Mouse (Mus musculus) heart, postnatal 10 days (tissue): ENCODE measurements around the gene Ccdc154. TPM values are rescaled to one million over a fixed set of nuclear protein-coding genes. Genes with fewer than 3 reads are reported as not detected.

Experiments used
- DNase-seq, 2 experiments: peaks; one replicate each; pipeline ENCODE4 v3.0.0; 2021
- intact Hi-C: fragments of 180-260 bp; cut with DNase I; formaldehyde crosslinking; loops from one replicate; pipeline ENCODE4 v1.15.1; 2025
- total RNA-seq, 2 experiments: library from RNA; stranded (reverse); gene quantifications; 2 replicates each; pipeline ENCODE4 v1.2.3; 2021

Gene Ccdc154
- total RNA-seq, 2 experiments from 2014 or later, result 0.10 TPM; not detected in 1

- intact Hi-C loops, result loop anchor here (5.0 kb wide), 1 partner anchor 71 kb away; no protein-coding TSS in a partner anchor
- peak in 1 of 2 experiments; percentile 9 for DNase-seq
These were observed 21.0 kb downstream of the Ccdc154 start for GRCm38 (mm10) chr17:25183232-25183631.

GRCm38 (mm10) chr17:25184129-25184691 lies 21.9 kb downstream of the Ccdc154 start, which contains the start of gene BC003965:
TSS of gene BC003965 (plus strand) at chr17:25184554.
- intact Hi-C loops, result loop anchor here (5.0 kb wide), 1 partner anchor 72 kb away; no protein-coding TSS in a partner anchor
- DNase-seq, result peak; percentile 98 to 100

GRCm38 (mm10) chr17:25184961-25185360 lies 22.7 kb downstream of the Ccdc154 start:
- DNase-seq, result no peak
- intact Hi-C loops, result loop anchor here (5.0 kb wide), 1 partner anchor 73 kb away; no protein-coding TSS in a partner anchor

- intact Hi-C loops, result loop anchor here (2.0 kb wide), 1 partner anchor 87 kb away; the partner anchor contains the start of gene Ube2i
- no peak for DNase-seq
These were observed 25.5 kb downstream of the Ccdc154 start for GRCm38 (mm10) chr17:25187784-25188149.

GRCm38 (mm10) chr17:25188150-25189031 lies 26.1 kb downstream of the Ccdc154 start, which contains the start of gene Unkl:
TSS of gene Unkl (plus strand) at chr17:25188397.
- peak; percentile 80 to 84 for DNase-seq
- intact Hi-C loops, result loop anchor here (2.0 kb wide), 1 partner anchor 86 kb away; the partner anchor contains the start of gene Ube2i

GRCm38 (mm10) chr17:25189091-25189490 lies 26.8 kb downstream of the Ccdc154 start:
- intact Hi-C loops, result loop anchor here (2.0 kb wide), 1 partner anchor 86 kb away; the partner anchor contains the start of gene Ube2i
- no peak for DNase-seq

GRCm38 (mm10) chr17:25202401-25202800 lies 40.1 kb downstream of the Ccdc154 start:
- intact Hi-C loops, result no loop called here
- no peak for DNase-seq

- no peak for DNase-seq
These were observed 47.7 kb downstream of the Ccdc154 start for GRCm38 (mm10) chr17:25210006-25210405.

GRCm38 (mm10) chr17:25210680-25211466 lies 48.6 kb downstream of the Ccdc154 start:
- peak; percentile 43 to 48 for DNase-seq
- intact Hi-C loops, result no loop called here

More at GRCm38 (mm10) chr17:25210006-25210405, 47.7 kb downstream of the Ccdc154 start:
- intact Hi-C loops, result no loop called here

- DNase-seq, result no peak
- intact Hi-C loops, result no loop called here
These were observed 49.4 kb downstream of the Ccdc154 start for GRCm38 (mm10) chr17:25211705-25212104.

GRCm38 (mm10) chr17:25215431-25215830 lies 53.2 kb downstream of the Ccdc154 start:
- no peak for DNase-seq
- intact Hi-C loops, result no loop called here

- no peak for DNase-seq
- intact Hi-C loops, result no loop called here
These were observed 56.7 kb downstream of the Ccdc154 start for GRCm38 (mm10) chr17:25218967-25219366.

- intact Hi-C loops, result no loop called here
- DNase-seq, result no peak
These were observed 57.4 kb downstream of the Ccdc154 start for GRCm38 (mm10) chr17:25219492-25220295.

- intact Hi-C loops, result no loop called here
These were observed 58.5 kb downstream of the Ccdc154 start for GRCm38 (mm10) chr17:25220746-25221145.

More at GRCm38 (mm10) chr17:25220746-25221145, 58.5 kb downstream of the Ccdc154 start:
- DNase-seq, result no peak

Other genes with a start within 250 kb of the Ccdc154 start
- 10 to 100 TPM; 64.0 to 66.9 TPM for gene Mapk8ip3, start 225.5 kb upstream of the Ccdc154 start, total RNA-seq
- 10 to 100 TPM; 19.4 to 22.9 TPM for gene Jpt2, start 201.8 kb upstream of the Ccdc154 start, total RNA-seq
- 10 to 100 TPM; 15.2 to 15.9 TPM for gene Cramp1l, start 146.7 kb upstream of the Ccdc154 start, total RNA-seq
- 1 to 10 TPM; 7.3 to 7.8 TPM for gene Ift140, start 146.4 kb upstream of the Ccdc154 start, total RNA-seq
- 10 to 100 TPM; 42.1 to 42.2 TPM for gene Tmem204, start 78.9 kb upstream of the Ccdc154 start, total RNA-seq
- gene Telo2, start 46.5 kb upstream of the Ccdc154 start, total RNA-seq, result 10 to 100 TPM; 15.2 to 16.8 TPM
- gene Ptx4, start 41.7 kb upstream of the Ccdc154 start, total RNA-seq, result 1 to 10 TPM; 1.9 to 4.6 TPM
- 10 to 100 TPM; 27.7 to 28.8 TPM for gene Clcn7, start 29.1 kb upstream of the Ccdc154 start, total RNA-seq
- not detected for gene Gm38655, start 13.0 kb downstream of the Ccdc154 start, total RNA-seq
- 10 to 100 TPM; 18.4 to 18.8 TPM for gene BC003965, start 22.1 kb downstream of the Ccdc154 start, total RNA-seq
- 10 to 100 TPM in 1 of 2 experiments, 1 to 10 TPM in 1; 10.0 to 10.1 TPM for gene Unkl, start 25.9 kb downstream of the Ccdc154 start, total RNA-seq
- gene Gnptg, start 77.7 kb downstream of the Ccdc154 start, total RNA-seq, result 10 to 100 TPM; 11.3 to 13.9 TPM
- 10 to 100 TPM; 12.7 to 13.8 TPM for gene Tsr3, start 77.7 kb downstream of the Ccdc154 start, total RNA-seq
- under 1 TPM; 0.27 to 0.34 TPM for gene Baiap3, start 93.9 kb downstream of the Ccdc154 start, total RNA-seq
- 100 to 1,000 TPM; 166 to 173 TPM for gene Ube2i, start 112.2 kb downstream of the Ccdc154 start, total RNA-seq
- 1 to 10 TPM; 1.3 to 2.1 TPM for gene Prss34, start 135.9 kb downstream of the Ccdc154 start, total RNA-seq
- gene Prss28, start 146.2 kb downstream of the Ccdc154 start, total RNA-seq, result not detected
- not detected for gene Prss29, start 156.2 kb downstream of the Ccdc154 start, total RNA-seq
- gene Tpsab1, start 183.1 kb downstream of the Ccdc154 start, total RNA-seq, result 1 to 10 TPM; 2.3 to 2.4 TPM
- gene Tpsb2, start 203.8 kb downstream of the Ccdc154 start, total RNA-seq, result 1 to 10 TPM; 6.0 to 6.7 TPM
- not detected for gene Tpsg1, start 206.8 kb downstream of the Ccdc154 start, total RNA-seq